Mouse (Mus musculus): ENCODE measurements around the gene Luzp1.

Luzp1 gene

GRCm38 (mm10) chr4:136462086-136462838 is 7.3 kb upstream of the Luzp1 start, which contains the start of gene 6030445D17Rik:
TSS of gene 6030445D17Rik (plus strand) at chr4:136462250.
- in situ Hi-C loops (cut with MboI, MseI), result no loop called here

- in situ Hi-C loops (cut with MboI, MseI), result no loop called here
Measured at GRCm38 (mm10) chr4:136462839-136463178, 6.8 kb upstream of the Luzp1 start.

GRCm38 (mm10) chr4:136463436-136463835 is 6.1 kb upstream of the Luzp1 start:
- in situ Hi-C loops (cut with MboI, MseI), result no loop called here

- in situ Hi-C loops (cut with MboI, MseI), result no loop called here
Measured at GRCm38 (mm10) chr4:136466226-136466625, 3.3 kb upstream of the Luzp1 start.

- in situ Hi-C loops (cut with MboI, MseI), result no loop called here
Measured at GRCm38 (mm10) chr4:136468553-136469327, 821 bp upstream of the Luzp1 start.

GRCm38 (mm10) chr4:136469941-136470346 is 383 bp downstream of the Luzp1 start:
- in situ Hi-C loops (cut with MboI, MseI), result no loop called here

GRCm38 (mm10) chr4:136470347-136471071 is 948 bp downstream of the Luzp1 start:
- in situ Hi-C loops (cut with MboI, MseI), result no loop called here

- in situ Hi-C loops (cut with MboI, MseI), result no loop called here
Measured at GRCm38 (mm10) chr4:136476692-136477091, 7.1 kb downstream of the Luzp1 start.

GRCm38 (mm10) chr4:136486549-136486948 is 17.0 kb downstream of the Luzp1 start:
- in situ Hi-C loops (cut with MboI, MseI), result no loop called here

- in situ Hi-C loops (cut with MboI, MseI), result no loop called here
Measured at GRCm38 (mm10) chr4:136495993-136496392, 26.4 kb downstream of the Luzp1 start.

GRCm38 (mm10) chr4:136505426-136506215 is 36.1 kb downstream of the Luzp1 start:
- in situ Hi-C loops (cut with MboI, MseI), result no loop called here

- in situ Hi-C loops (cut with MboI, MseI), result loop anchor here (5.0 kb wide), 1 partner anchor 58 kb away; no protein-coding TSS in a partner anchor
Measured at GRCm38 (mm10) chr4:136509857-136510256, 40.3 kb downstream of the Luzp1 start.

GRCm38 (mm10) chr4:136511708-136512107 is 42.1 kb downstream of the Luzp1 start:
- in situ Hi-C loops (cut with MboI, MseI), result loop anchor here (5.0 kb wide), 1 partner anchor 59 kb away; no protein-coding TSS in a partner anchor

- in situ Hi-C loops (cut with MboI, MseI), result loop anchor here (5.0 kb wide), 1 partner anchor 61 kb away; no protein-coding TSS in a partner anchor
Measured at GRCm38 (mm10) chr4:136512905-136513304, 43.3 kb downstream of the Luzp1 start.

- in situ Hi-C loops (cut with MboI, MseI), result no loop called here
Measured at GRCm38 (mm10) chr4:136518141-136518540, 48.6 kb downstream of the Luzp1 start.

- in situ Hi-C loops (cut with MboI, MseI), result no loop called here
Measured at GRCm38 (mm10) chr4:136518576-136518975, 49.0 kb downstream of the Luzp1 start.

- in situ Hi-C loops (cut with MboI, MseI), result no loop called here
Measured at GRCm38 (mm10) chr4:136519866-136520265, 50.3 kb downstream of the Luzp1 start.

GRCm38 (mm10) chr4:136521898-136522297 is 52.3 kb downstream of the Luzp1 start:
- in situ Hi-C loops (cut with MboI, MseI), result no loop called here

- in situ Hi-C loops (cut with MboI, MseI), result no loop called here
Measured at GRCm38 (mm10) chr4:136524309-136524708, 54.7 kb downstream of the Luzp1 start.

GRCm38 (mm10) chr4:136526412-136526811 is 56.9 kb downstream of the Luzp1 start:
- in situ Hi-C loops (cut with MboI, MseI), result no loop called here

GRCm38 (mm10) chr4:136545151-136545550 is 75.6 kb downstream of the Luzp1 start:
- in situ Hi-C loops (cut with MboI, MseI), result no loop called here
